Mouse (Mus musculus) embryonic facial prominence, embryonic 12.5 days (tissue): ENCODE data around the gene Zfp106. TPM values are rescaled to one million over a fixed set of nuclear protein-coding genes. Genes with fewer than 3 reads are reported as not detected.

Experiments used
- ATAC-seq: fragments of 200-750 bp; cut with Nextera tagmentation; 2 replicates; pipeline ENCODE4 v1.8.0; 2017; ENCODE audit not compliant: insufficient number of reproducible peaks, insufficient read depth, low FRiP score, low TSS enrichment
- H3K27ac ChIP-seq: fragments of 300-500 bp; sonication (generic); 2 replicates; pipeline ENCODE4 v1.5.1; 2016; ENCODE audit warnings: mild to moderate bottlenecking
- H3K27me3 ChIP-seq: fragments of 300-500 bp; sonication (generic); 2 replicates; pipeline ENCODE4 v1.6.1; 2016; ENCODE audit warnings: mild to moderate bottlenecking, moderate library complexity
- H3K36me3 ChIP-seq: fragments of 300-500 bp; sonication (generic); 2 replicates; pipeline ENCODE4 v1.6.1; 2016; ENCODE audit warnings: mild to moderate bottlenecking
- H3K4me1 ChIP-seq: fragments of 300-500 bp; sonication (generic); 2 replicates; pipeline ENCODE4 v1.6.1; 2016
- H3K4me2 ChIP-seq: fragments of 300-500 bp; sonication (generic); replicated peaks from 2 replicates; pipeline ENCODE4 v1.6.1; 2016; ENCODE audit warnings: mild to moderate bottlenecking, moderate library complexity
- H3K4me3 ChIP-seq: fragments of 300-500 bp; sonication (generic); 2 replicates; pipeline ENCODE4 v1.5.1; 2016; ENCODE audit warnings: mild to moderate bottlenecking
- H3K9ac ChIP-seq: fragments of 300-500 bp; sonication (generic); 2 replicates; pipeline ENCODE4 v1.6.1; 2016; ENCODE audit warnings: mild to moderate bottlenecking, moderate library complexity
- H3K9me3 ChIP-seq: fragments of 300-500 bp; sonication (generic); 2 replicates; pipeline ENCODE4 v1.6.1; 2016; ENCODE audit warnings: mild to moderate bottlenecking, moderate library complexity
- WGBS: fragments of 180-500 bp; shearing (Covaris S2); methylation state at CpG from one replicate; pipeline ENCODE4 v1.1.7; 2016; 5-methylcytosine and 5-hydroxymethylcytosine counted together
- polyA plus RNA-seq: library from polyadenylated mRNA; unstranded; fragments of >200 nt; fragmentation: Nextera tagmentation; extraction: Ambion mirVana; gene quantifications from 2 replicates; pipeline ENCODE4 v1.2.1, GENCODE M21; 2016

Gene Zfp106
- polyA plus RNA-seq: 57.0 and 59.0 TPM in 2 replicates

- 0% methylated on average over 50 of the region's 50 CpGs for WGBS
Observed at GRCm38 (mm10) chr2:120563235-120563990, at the start of gene Zfp106. TSS of gene Zfp106 (minus strand) at chr2:120563843.

GRCm38 (mm10) chr2:120608830-120609723 lies 45.4 kb upstream of the Zfp106 start, which contains the start of the genes Haus2 and Lrrc57:
TSS of gene Haus2 (plus strand) at chr2:120609383.
TSS of gene Lrrc57 (minus strand) at chr2:120609520.
- 0% methylated on average over 52 of the region's 52 CpGs for WGBS
- H3K9ac ChIP-seq: peak within 1 kb of the TSS; percentile 73
- no peaks in the 10 kb centered on the region for H3K27me3 ChIP-seq
- H3K36me3 ChIP-seq: 0 out of 2 replicates have a peak, but pooled peaks cover 5% of the 10 kb centered on the region
- ATAC-seq: peak; percentile 89
- peaks cover 14% of the 10 kb centered on the region for H3K4me1 ChIP-seq
- H3K4me3 ChIP-seq: peak within 1 kb of the TSS; percentile 86
- H3K27ac ChIP-seq: peak within 1 kb of the TSS; percentile 91
- peak within 1 kb of the TSS; percentile 81 for H3K4me2 ChIP-seq
- no peaks in the 10 kb centered on the region for H3K9me3 ChIP-seq

More at GRCm38 (mm10) chr2:120563235-120563990, at the start of gene Zfp106:
- ATAC-seq: peak; percentile 79
- Histone ChIP-seq H3K27me3 (no peaks in the 10 kb centered on the region), H3K4me1 (peaks cover 6% of the 10 kb centered on the region), H3K4me3 (peak within 1 kb of the TSS; percentile 88), H3K4me2 (peak within 1 kb of the TSS; percentile 74), H3K9ac (peak within 1 kb of the TSS; percentile 93), H3K36me3 (no peaks in the 10 kb centered on the region), H3K9me3 (no peaks in the 10 kb centered on the region), H3K27ac (peak within 1 kb of the TSS; percentile 73)

DNA sequence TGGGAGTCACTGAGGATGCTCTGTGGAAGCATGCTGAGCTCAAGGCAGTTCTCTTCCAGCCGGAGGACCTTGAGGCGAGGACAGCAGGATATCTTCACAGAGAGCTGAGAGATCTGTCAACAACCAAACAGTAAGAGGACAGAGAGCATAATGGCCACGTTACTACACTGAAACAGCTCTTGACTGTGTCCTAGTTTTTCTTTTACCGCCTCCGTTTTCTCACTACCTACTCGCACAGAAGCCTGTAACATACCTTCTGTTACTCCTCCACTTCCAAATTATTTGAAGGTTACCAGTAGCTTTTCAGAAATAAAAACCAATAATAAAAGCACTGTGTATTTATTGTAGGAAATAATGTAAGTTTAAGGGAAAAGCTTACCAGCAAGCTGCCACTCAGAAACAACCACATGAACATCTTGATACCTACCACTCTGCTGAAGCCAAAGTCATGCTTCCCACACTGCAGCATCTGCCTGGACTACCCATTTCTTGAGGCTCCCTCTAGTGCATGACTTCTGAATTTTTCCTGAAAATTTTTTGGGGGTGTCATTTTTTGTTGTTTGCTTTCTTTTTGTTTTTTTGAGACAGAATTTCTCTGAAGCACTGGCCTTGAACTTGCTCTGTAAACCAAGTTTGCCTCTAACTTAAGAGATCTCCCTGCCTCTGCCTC lies 42.5 kb upstream of the Zfp106 start:
- Histone ChIP-seq H3K4me1 (peaks cover 14% of the 10 kb centered on the region), H3K27me3 (no peaks in the 10 kb centered on the region), H3K9ac (no peak overlapping the region), H3K4me2 (no peak overlapping the region), H3K36me3 (peaks cover 4% of the 10 kb centered on the region), H3K27ac (no peak overlapping the region), H3K9me3 (no peaks in the 10 kb centered on the region), H3K4me3 (no peak overlapping the region)
- ATAC-seq: no peak
- WGBS: 88% methylated on average over 6 of the region's 6 CpGs

DNA sequence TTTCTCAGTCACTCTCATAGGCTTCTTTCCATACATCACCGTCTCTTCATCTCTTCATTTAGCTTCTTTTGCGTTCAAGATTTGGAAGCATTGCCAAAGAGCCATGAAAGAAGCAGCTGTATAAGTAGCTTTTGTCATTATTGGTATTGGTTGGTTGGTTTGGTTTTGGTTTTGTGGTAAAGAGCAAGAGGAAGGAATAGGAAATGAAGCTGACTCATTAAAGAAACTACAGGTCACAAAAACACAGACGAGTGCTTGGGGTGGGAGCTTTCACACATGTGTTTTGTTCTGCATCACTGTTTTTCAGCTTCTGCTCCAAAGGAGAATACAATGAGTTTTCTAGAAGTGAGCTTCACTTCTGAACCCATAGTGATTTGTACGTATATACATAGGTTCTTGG lies 35.9 kb upstream of the Zfp106 start:
- Histone ChIP-seq H3K4me2 (no peak overlapping the region), H3K27me3 (no peaks in the 10 kb centered on the region), H3K36me3 (peaks cover 52% of the 10 kb centered on the region), H3K9ac (no peak overlapping the region), H3K4me3 (no peak overlapping the region), H3K9me3 (no peaks in the 10 kb centered on the region), H3K27ac (no peak overlapping the region), H3K4me1 (no peaks in the 10 kb centered on the region)
- ATAC-seq: no peak
- WGBS: 92% methylated on average over 4 of the region's 4 CpGs

GRCm38 (mm10) chr2:120597734-120598133 lies 34.1 kb upstream of the Zfp106 start:
- no peak for ATAC-seq
- H3K9me3 ChIP-seq: no peaks in the 10 kb centered on the region
- H3K4me2 ChIP-seq: no peak overlapping the region
- H3K4me1 ChIP-seq: no peaks in the 10 kb centered on the region
- no peaks in the 10 kb centered on the region for H3K27me3 ChIP-seq
- WGBS: 89% methylated on average over 2 of the region's 2 CpGs
- H3K27ac ChIP-seq: no peak overlapping the region
- no peak overlapping the region for H3K9ac ChIP-seq
- H3K4me3 ChIP-seq: no peak overlapping the region
- peaks cover 52% of the 10 kb centered on the region for H3K36me3 ChIP-seq

DNA sequence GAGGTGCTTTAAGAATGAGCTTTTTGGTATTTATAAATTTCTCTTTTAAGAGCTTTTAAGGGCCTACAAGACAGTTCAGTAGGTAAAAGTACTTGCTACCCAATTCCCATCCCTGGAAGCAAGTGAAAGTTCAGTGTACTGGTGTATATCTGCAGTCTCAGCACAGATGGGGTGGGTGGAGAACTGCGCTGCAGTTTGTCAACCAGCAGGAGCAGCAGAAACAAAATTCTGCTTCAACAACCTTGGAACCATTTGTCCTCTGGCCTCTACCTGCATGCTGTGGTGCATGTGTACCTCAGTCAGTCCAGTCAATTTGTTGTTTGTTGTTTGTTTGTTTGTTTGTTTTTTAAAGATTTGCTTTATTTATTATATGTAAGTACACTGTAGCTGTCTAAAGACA lies 28.6 kb upstream of the Zfp106 start:
- Histone ChIP-seq H3K27me3 (no peaks in the 10 kb centered on the region), H3K27ac (no peak overlapping the region), H3K9ac (no peak overlapping the region), H3K4me2 (no peak overlapping the region), H3K36me3 (peaks cover 44% of the 10 kb centered on the region), H3K9me3 (no peaks in the 10 kb centered on the region), H3K4me3 (no peak overlapping the region), H3K4me1 (no peaks in the 10 kb centered on the region)
- no peak for ATAC-seq
- 90% methylated on average over 1 of the region's 1 CpGs for WGBS

GRCm38 (mm10) chr2:120589759-120590158 lies 26.1 kb upstream of the Zfp106 start:
- WGBS: 84% methylated on average over 5 of the region's 5 CpGs

DNA sequence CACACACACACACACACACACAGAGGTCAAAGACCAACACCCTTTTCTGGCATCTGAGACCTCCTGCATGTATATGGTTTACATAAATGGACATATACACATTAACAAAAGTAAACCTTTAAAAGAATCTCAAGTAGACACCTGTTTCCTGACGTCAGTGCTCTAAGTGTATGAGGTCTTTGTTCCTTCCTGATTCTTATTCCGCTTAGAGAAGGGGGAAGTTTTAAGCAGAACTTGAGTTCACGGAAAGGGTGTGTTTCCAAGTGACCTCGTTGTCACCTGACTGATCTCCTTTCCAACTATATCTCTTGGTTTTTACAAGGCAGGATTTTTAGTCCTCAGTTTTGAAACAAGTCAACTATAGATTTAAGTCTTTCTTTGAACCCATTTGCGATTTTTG lies 14.6 kb upstream of the Zfp106 start:
- Histone ChIP-seq H3K9me3 (no peaks in the 10 kb centered on the region), H3K4me2 (no peak overlapping the region), H3K4me1 (peaks cover 19% of the 10 kb centered on the region), H3K36me3 (no peaks in the 10 kb centered on the region), H3K27ac (no peak overlapping the region), H3K27me3 (no peaks in the 10 kb centered on the region), H3K4me3 (no peak overlapping the region), H3K9ac (no peak overlapping the region)
- 79% methylated on average over 5 of the region's 5 CpGs for WGBS
- ATAC-seq: no peak

More at GRCm38 (mm10) chr2:120589759-120590158, 26.1 kb upstream of the Zfp106 start:
- ATAC-seq: no peak
- Histone ChIP-seq H3K27ac (no peak overlapping the region), H3K27me3 (no peaks in the 10 kb centered on the region), H3K36me3 (peaks cover 40% of the 10 kb centered on the region), H3K9ac (no peak overlapping the region), H3K4me1 (no peaks in the 10 kb centered on the region), H3K4me2 (no peak overlapping the region), H3K9me3 (no peaks in the 10 kb centered on the region), H3K4me3 (no peak overlapping the region)

DNA sequence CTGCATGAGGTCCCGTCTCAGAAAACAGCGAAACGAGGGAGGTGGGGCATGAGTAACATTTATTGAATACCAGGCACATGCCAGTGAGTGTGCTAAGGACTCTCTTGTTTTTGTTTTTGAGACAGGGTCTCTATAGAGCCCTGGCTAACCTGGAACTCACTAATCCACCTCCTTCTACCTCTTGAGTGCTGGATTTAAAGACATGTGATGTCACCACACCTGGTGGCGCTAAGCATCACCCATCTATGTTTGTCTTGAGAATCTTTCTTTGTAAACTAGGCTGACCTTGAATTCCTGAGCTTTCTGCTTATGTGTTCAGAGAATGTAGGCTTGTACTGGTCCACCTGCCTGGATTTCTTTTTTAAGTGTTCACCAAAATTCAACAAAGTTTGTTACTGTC lies 14.2 kb upstream of the Zfp106 start:
- Histone ChIP-seq H3K4me1 (peaks cover 19% of the 10 kb centered on the region), H3K9me3 (no peaks in the 10 kb centered on the region), H3K36me3 (no peaks in the 10 kb centered on the region), H3K4me2 (no peak overlapping the region), H3K4me3 (no peak overlapping the region), H3K9ac (no peak overlapping the region), H3K27me3 (no peaks in the 10 kb centered on the region), H3K27ac (no peak overlapping the region)
- no peak for ATAC-seq
- WGBS: 83% methylated on average over 4 of the region's 4 CpGs

- H3K27ac ChIP-seq: no peak overlapping the region
- peaks cover 8% of the 10 kb centered on the region; the same call in 1 of the 2 replicates for H3K36me3 ChIP-seq
- H3K4me2 ChIP-seq: no peak overlapping the region
- H3K9ac ChIP-seq: no peak overlapping the region
- ATAC-seq: no peak
- H3K4me3 ChIP-seq: no peak overlapping the region
- no peaks in the 10 kb centered on the region for H3K27me3 ChIP-seq
- H3K9me3 ChIP-seq: no peaks in the 10 kb centered on the region
- H3K4me1 ChIP-seq: peaks cover 19% of the 10 kb centered on the region
- WGBS: 93% methylated on average over 2 of the region's 2 CpGs
Observed at GRCm38 (mm10) chr2:120575978-120576377, 12.3 kb upstream of the Zfp106 start.

- H3K27me3 ChIP-seq: no peaks in the 10 kb centered on the region
- peaks cover 19% of the 10 kb centered on the region for H3K4me1 ChIP-seq
- H3K4me3 ChIP-seq: no peak overlapping the region
- no peak overlapping the region for H3K9ac ChIP-seq
- WGBS: 49% methylated on average over 3 of the region's 3 CpGs
- no peak for ATAC-seq
- no peaks in the 10 kb centered on the region for H3K9me3 ChIP-seq
- H3K27ac ChIP-seq: peak overlapping the region; percentile 57
- H3K4me2 ChIP-seq: no peak overlapping the region; the same call in 1 of the 2 replicates
- H3K36me3 ChIP-seq: peaks cover 8% of the 10 kb centered on the region; the same call in 1 of the 2 replicates
Observed at GRCm38 (mm10) chr2:120575121-120575520, 11.5 kb upstream of the Zfp106 start.
